Mouse (Mus musculus): Measurements from ENCODE around the gene Oosp2.

DNA sequence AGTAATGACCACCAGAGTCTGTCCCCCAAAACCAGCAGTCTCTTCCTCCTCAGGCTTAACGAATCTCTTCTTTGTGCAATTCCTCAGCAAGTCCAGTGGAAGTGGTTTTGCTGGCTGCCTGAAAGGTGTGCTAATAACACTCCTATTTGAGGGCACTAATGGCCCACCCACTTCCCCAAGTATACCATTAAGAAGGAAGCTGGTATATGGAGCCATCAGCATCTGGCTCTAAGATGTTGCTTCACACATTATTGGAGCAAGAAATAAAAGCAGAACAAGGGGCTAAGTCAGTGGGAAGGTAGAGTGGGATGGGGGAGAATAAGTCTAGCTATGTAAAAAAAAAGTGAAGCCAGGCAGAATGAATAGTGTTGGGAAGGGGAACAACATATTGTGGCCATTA, 19.6 kb downstream of the Oosp2 start, which contains the start of gene Ms4a3:
- TF ChIP-seq CTCF (IDR thresholded peaks at IDR 0.05; ENCODE audit: low read depth) (no peak), EP300 (IDR thresholded peaks at IDR 0.05; ENCODE audit: low read depth) (no peak)

All from liver, embryonic 14.5 days (tissue).